Mouse (Mus musculus): ENCODE data around the gene Ttll11. TPM values are rescaled to one million over a fixed set of nuclear protein-coding genes. Genes with fewer than 3 reads are reported as not detected.

The Ttll11 gene
- polyA plus RNA-seq, 1 experiment from 2014 or later, result 0.86 TPM

- 0 out of 2 replicates have a peak, but pooled peaks cover 5% of the 10 kb centered on the region for H3K27me3 ChIP-seq (replicated peaks)
- no peak overlapping the region for H3K4me3 ChIP-seq
- H3K9me3 ChIP-seq, result peaks cover 11% of the 10 kb centered on the region; the same call in 1 of the 2 replicates
- ATAC-seq (ENCODE audit: extremely low read depth, insufficient number of reproducible peaks, low FRiP score, low TSS enrichment), result no peak
- H3K4me1 ChIP-seq, result peaks cover 39% of the 10 kb centered on the region
- peak overlapping the region; percentile 15; the same call in 1 of the 2 replicates for H3K4me2 ChIP-seq
- H3K36me3 ChIP-seq, result no peaks in the 10 kb centered on the region
- 0 out of 2 replicates have a peak overlapping the region, but pooled peaks have one; percentile 34 for H3K9ac ChIP-seq
- 7% methylated on average over 11 of the region's 11 CpGs for WGBS
- peak overlapping the region; percentile 64 for H3K27ac ChIP-seq (replicated peaks)
Observed at GRCm38 (mm10) chr2:35832742-35833425, 146.8 kb downstream of the Ttll11 start.

GRCm38 (mm10) chr2:35831904-35832581 lies 147.7 kb downstream of the Ttll11 start:
- peaks cover 7% of the 10 kb centered on the region; the same call in 1 of the 2 replicates for H3K9me3 ChIP-seq
- H3K27ac ChIP-seq (replicated peaks), result peak overlapping the region; percentile 64
- H3K4me2 ChIP-seq, result no peak overlapping the region; the same call in 1 of the 2 replicates
- no peak overlapping the region for H3K4me3 ChIP-seq
- 73% methylated on average over 10 of the region's 10 CpGs for WGBS
- peaks cover 39% of the 10 kb centered on the region for H3K4me1 ChIP-seq
- no peak for ATAC-seq (ENCODE audit: extremely low read depth, insufficient number of reproducible peaks, low FRiP score, low TSS enrichment)
- no peaks in the 10 kb centered on the region for H3K36me3 ChIP-seq
- H3K27me3 ChIP-seq (replicated peaks), result 0 out of 2 replicates have a peak, but pooled peaks cover 5% of the 10 kb centered on the region
- H3K9ac ChIP-seq, result no peak overlapping the region

GRCm38 (mm10) chr2:35830966-35831903 lies 148.5 kb downstream of the Ttll11 start:
- H3K27ac ChIP-seq (replicated peaks), result peak overlapping the region; percentile 48
- H3K4me2 ChIP-seq, result no peak overlapping the region
- ATAC-seq (ENCODE audit: extremely low read depth, insufficient number of reproducible peaks, low FRiP score, low TSS enrichment), result no peak
- no peak overlapping the region for H3K4me3 ChIP-seq
- no peak overlapping the region for H3K9ac ChIP-seq
- H3K4me1 ChIP-seq, result peaks cover 39% of the 10 kb centered on the region
- no peaks in the 10 kb centered on the region for H3K9me3 ChIP-seq
- WGBS, result 46% methylated on average over 6 of the region's 6 CpGs
- 0 out of 2 replicates have a peak, but pooled peaks cover 5% of the 10 kb centered on the region for H3K27me3 ChIP-seq (replicated peaks)
- H3K36me3 ChIP-seq, result no peaks in the 10 kb centered on the region

GRCm38 (mm10) chr2:35829136-35829535 lies 150.6 kb downstream of the Ttll11 start:
- Histone ChIP-seq H3K27me3 (replicated peaks) (0 out of 2 replicates have a peak, but pooled peaks cover 5% of the 10 kb centered on the region), H3K9ac (no peak overlapping the region), H3K4me3 (no peak overlapping the region), H3K4me2 (no peak overlapping the region), H3K9me3 (no peaks in the 10 kb centered on the region), H3K27ac (replicated peaks) (no peak overlapping the region), H3K36me3 (no peaks in the 10 kb centered on the region), H3K4me1 (peaks cover 52% of the 10 kb centered on the region)
- WGBS, result 61% methylated on average over 4 of the region's 4 CpGs
- ATAC-seq (ENCODE audit: extremely low read depth, insufficient number of reproducible peaks, low FRiP score, low TSS enrichment), result no peak

- no peak overlapping the region for H3K9ac ChIP-seq
- 83% methylated on average over 4 of the region's 4 CpGs for WGBS
- no peaks in the 10 kb centered on the region for H3K9me3 ChIP-seq
- no peaks in the 10 kb centered on the region for H3K36me3 ChIP-seq
- ATAC-seq (ENCODE audit: extremely low read depth, insufficient number of reproducible peaks, low FRiP score, low TSS enrichment), result no peak
- H3K27me3 ChIP-seq (replicated peaks), result 0 out of 2 replicates have a peak, but pooled peaks cover 5% of the 10 kb centered on the region
- H3K27ac ChIP-seq (replicated peaks), result no peak overlapping the region
- H3K4me2 ChIP-seq, result no peak overlapping the region
- H3K4me3 ChIP-seq, result no peak overlapping the region
- peaks cover 42% of the 10 kb centered on the region for H3K4me1 ChIP-seq
Observed at GRCm38 (mm10) chr2:35827886-35828285, 151.8 kb downstream of the Ttll11 start.

GRCm38 (mm10) chr2:35825157-35825556 lies 154.6 kb downstream of the Ttll11 start:
- Histone ChIP-seq H3K4me3 (no peak overlapping the region), H3K4me2 (no peak overlapping the region), H3K27me3 (replicated peaks) (0 out of 2 replicates have a peak, but pooled peaks cover 5% of the 10 kb centered on the region), H3K9ac (no peak overlapping the region), H3K27ac (replicated peaks) (peak overlapping the region; percentile 46; the same call in 1 of the 2 replicates), H3K4me1 (peaks cover 19% of the 10 kb centered on the region), H3K36me3 (no peaks in the 10 kb centered on the region), H3K9me3 (no peaks in the 10 kb centered on the region)
- 33% methylated on average over 7 of the region's 7 CpGs for WGBS
- ATAC-seq (ENCODE audit: extremely low read depth, insufficient number of reproducible peaks, low FRiP score, low TSS enrichment), result no peak

- 64% methylated on average over 6 of the region's 6 CpGs for WGBS
- ATAC-seq (ENCODE audit: extremely low read depth, insufficient number of reproducible peaks, low FRiP score, low TSS enrichment), result no peak
Observed at GRCm38 (mm10) chr2:35823589-35823988, 156.1 kb downstream of the Ttll11 start.

GRCm38 (mm10) chr2:35818883-35819282 lies 160.8 kb downstream of the Ttll11 start:
- Histone ChIP-seq H3K27me3 (replicated peaks) (no peaks in the 10 kb centered on the region), H3K36me3 (no peaks in the 10 kb centered on the region), H3K4me1 (peaks cover 28% of the 10 kb centered on the region), H3K27ac (replicated peaks) (no peak overlapping the region), H3K4me2 (no peak overlapping the region), H3K9me3 (no peaks in the 10 kb centered on the region), H3K9ac (0 out of 2 replicates have a peak overlapping the region, but pooled peaks have one; percentile 14), H3K4me3 (no peak overlapping the region)
- WGBS, result 26% methylated on average over 2 of the region's 2 CpGs
- no peak for ATAC-seq (ENCODE audit: extremely low read depth, insufficient number of reproducible peaks, low FRiP score, low TSS enrichment)

More at GRCm38 (mm10) chr2:35823589-35823988, 156.1 kb downstream of the Ttll11 start:
- Histone ChIP-seq H3K9ac (no peak overlapping the region), H3K4me2 (no peak overlapping the region), H3K4me1 (peaks cover 25% of the 10 kb centered on the region), H3K9me3 (no peaks in the 10 kb centered on the region), H3K4me3 (no peak overlapping the region), H3K27ac (replicated peaks) (no peak overlapping the region), H3K36me3 (no peaks in the 10 kb centered on the region), H3K27me3 (replicated peaks) (no peaks in the 10 kb centered on the region)

- H3K27me3 ChIP-seq (replicated peaks), result no peaks in the 10 kb centered on the region; the same call in 1 of the 2 replicates
- 41% methylated on average over 5 of the region's 5 CpGs for WGBS
- H3K27ac ChIP-seq (replicated peaks), result no peak overlapping the region
- ATAC-seq (ENCODE audit: extremely low read depth, insufficient number of reproducible peaks, low FRiP score, low TSS enrichment), result no peak
- no peak overlapping the region for H3K4me2 ChIP-seq
- no peak overlapping the region for H3K4me3 ChIP-seq
- H3K9me3 ChIP-seq, result no peaks in the 10 kb centered on the region
- peaks cover 45% of the 10 kb centered on the region for H3K4me1 ChIP-seq
- H3K9ac ChIP-seq, result no peak overlapping the region
- H3K36me3 ChIP-seq, result no peaks in the 10 kb centered on the region
Observed at GRCm38 (mm10) chr2:35816056-35816661, 163.6 kb downstream of the Ttll11 start.

- Histone ChIP-seq H3K9ac (no peak overlapping the region), H3K27ac (replicated peaks) (no peak overlapping the region; the same call in 1 of the 2 replicates), H3K9me3 (no peaks in the 10 kb centered on the region), H3K4me3 (no peak overlapping the region), H3K36me3 (no peaks in the 10 kb centered on the region), H3K4me2 (no peak overlapping the region), H3K27me3 (replicated peaks) (peaks cover 3% of the 10 kb centered on the region; the same call in 1 of the 2 replicates), H3K4me1 (peaks cover 29% of the 10 kb centered on the region)
- no peak for ATAC-seq (ENCODE audit: extremely low read depth, insufficient number of reproducible peaks, low FRiP score, low TSS enrichment)
- WGBS, result 60% methylated on average over 2 of the region's 2 CpGs
Observed at GRCm38 (mm10) chr2:35812561-35812933, 167.2 kb downstream of the Ttll11 start.

All from heart, embryonic 13.5 days (tissue).